Mouse (Mus musculus): ENCODE data around the gene Rybp.

Gene Rybp

GRCm38 (mm10) chr6:100288016-100288729 lies 888 bp upstream of the Rybp start:
- peak; percentile 9 for DNase-seq (ENCODE audit: low read depth, low spot score)

GRCm38 (mm10) chr6:100286573-100287333 lies 532 bp downstream of the Rybp start:
- DNase-seq (ENCODE audit: low read depth, low spot score), result peak; percentile 47

DNA sequence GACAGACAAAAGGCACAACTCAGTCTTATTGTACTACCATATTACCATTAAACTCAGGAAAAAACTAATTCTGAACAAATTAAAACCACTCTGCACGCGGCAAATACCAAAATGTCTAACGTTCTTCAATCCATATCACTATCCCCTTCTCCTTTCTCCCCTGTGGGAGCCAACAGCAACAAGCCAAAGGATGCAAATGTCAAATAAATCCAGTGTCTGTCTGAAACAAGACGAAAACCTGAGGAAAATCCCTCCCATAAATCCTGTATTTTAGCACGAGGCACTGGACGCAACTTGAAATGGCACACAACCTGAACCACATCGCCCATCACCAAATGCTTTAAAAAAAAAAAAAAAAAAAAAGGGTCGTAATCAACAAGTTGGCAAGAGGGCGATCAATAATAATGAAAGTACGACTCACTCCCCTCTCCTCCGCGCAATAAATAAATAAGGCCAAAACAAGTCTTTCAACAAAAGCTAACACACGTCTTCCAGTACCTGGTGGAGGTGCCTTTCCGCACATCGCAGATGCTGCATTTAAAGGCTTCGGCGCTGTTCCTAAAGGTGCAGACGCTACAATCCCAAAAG lies 1.2 kb downstream of the Rybp start:
- DNase-seq (ENCODE audit: low read depth, low spot score), result no peak

DNA sequence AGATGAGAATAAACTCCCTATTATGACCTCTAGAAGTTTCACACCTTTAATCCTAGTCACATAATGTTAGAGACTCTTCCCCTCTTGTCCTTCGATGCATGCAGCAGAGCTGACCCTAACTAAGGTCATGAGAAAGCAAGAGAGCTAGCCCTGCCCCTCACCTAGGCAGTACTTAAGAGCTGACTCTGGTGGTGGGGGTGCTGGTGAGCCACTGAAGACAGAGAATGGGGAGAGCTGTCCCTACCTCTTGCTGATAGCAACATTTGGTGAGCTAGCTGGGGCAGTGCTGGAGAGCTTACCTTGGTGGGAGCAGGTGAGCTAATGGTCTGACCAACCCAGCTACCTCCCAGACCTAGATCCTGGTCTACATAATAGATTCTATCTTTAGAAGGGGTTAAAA lies 8.4 kb downstream of the Rybp start:
- no peak for DNase-seq (ENCODE audit: low read depth, low spot score)

DNA sequence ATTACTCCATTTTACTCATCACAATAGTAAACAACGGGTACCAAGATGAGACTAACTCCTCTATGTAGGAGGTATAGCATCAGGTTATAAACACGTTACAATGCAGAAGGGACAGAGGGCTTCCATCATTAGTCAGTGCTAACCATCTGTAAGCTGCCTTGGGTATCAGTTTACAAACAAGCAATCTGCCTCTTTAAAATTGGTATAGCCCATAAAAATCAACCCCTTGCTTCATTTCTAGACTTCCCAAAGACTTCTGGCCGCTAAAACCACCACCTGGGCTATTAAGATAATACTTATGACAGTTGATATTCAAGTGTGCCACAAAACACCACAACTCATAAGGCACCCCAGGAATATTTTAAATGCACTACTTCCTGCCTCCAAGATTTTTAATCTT lies 10.9 kb downstream of the Rybp start:
- DNase-seq (ENCODE audit: low read depth, low spot score), result no peak

DNA sequence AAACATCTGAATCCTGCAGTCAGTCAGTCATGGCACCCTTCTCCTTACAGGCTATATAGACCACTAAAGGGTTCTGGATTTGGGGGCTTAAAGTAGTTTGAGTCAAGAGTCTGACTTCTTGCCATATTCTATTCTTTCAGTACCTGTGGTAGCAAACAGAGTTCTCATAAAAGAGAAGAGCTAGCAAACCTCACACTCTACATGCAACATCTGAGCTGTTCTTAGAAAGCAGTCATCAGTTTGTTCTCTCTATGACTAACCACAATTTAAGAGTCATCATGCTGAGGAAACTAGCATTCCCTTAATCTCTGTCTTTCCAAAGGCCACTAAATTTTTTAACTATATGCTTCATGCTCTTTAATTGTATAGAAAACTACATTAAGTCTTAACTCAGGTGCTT lies 11.6 kb downstream of the Rybp start:
- DNase-seq (ENCODE audit: low read depth, low spot score), result no peak

- no peak for DNase-seq (ENCODE audit: low read depth, low spot score)
These were observed 13.7 kb downstream of the Rybp start for GRCm38 (mm10) chr6:100273556-100273955.

GRCm38 (mm10) chr6:100271992-100272391 lies 15.3 kb downstream of the Rybp start:
- no peak for DNase-seq (ENCODE audit: low read depth, low spot score)

GRCm38 (mm10) chr6:100270765-100271164 lies 16.5 kb downstream of the Rybp start:
- no peak for DNase-seq (ENCODE audit: low read depth, low spot score)

DNA sequence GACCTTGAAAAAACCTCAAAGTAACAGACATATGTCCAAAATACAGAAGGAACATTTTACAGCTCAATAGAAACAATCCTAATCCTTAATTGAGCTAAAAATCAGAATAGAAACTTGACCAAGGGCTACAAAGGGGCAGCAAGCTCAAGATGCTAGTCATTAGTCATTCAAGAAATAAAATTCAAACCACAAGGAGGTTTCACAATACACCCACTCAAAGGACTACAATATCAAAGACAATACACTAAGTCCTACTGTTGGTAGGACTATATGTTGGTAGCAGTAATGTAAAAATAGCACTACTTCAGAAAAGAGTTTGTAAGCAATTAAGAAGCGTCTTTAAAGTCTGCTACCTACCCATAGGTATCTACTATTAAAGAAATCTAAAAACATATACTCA lies 27.7 kb downstream of the Rybp start:
- DNase-seq (ENCODE audit: low read depth, low spot score), result no peak

GRCm38 (mm10) chr6:100258278-100258677 lies 29.0 kb downstream of the Rybp start:
- DNase-seq (ENCODE audit: low read depth, low spot score), result no peak

GRCm38 (mm10) chr6:100255411-100255810 lies 31.9 kb downstream of the Rybp start:
- DNase-seq (ENCODE audit: low read depth, low spot score), result no peak

DNA sequence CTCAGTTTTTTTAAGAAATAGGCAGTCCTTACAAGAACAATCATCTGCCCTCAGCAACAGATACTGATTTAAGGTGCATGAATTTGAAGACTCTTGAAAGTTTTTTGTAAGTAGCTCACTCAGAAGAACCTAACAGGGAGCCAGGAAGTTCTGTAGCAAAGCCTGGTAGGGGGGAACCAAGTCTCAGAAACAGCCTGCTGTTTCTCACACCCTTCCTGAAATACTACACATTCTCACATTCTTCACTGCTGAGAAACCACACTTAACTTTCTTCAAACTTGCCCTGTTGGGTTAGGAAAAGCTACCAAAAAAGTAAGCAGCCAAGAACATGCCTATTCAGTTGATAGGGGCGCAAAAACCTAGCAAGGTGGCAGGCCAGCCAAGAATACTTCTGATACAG lies 32.6 kb downstream of the Rybp start:
- DNase-seq (ENCODE audit: low read depth, low spot score), result no peak

- no peak for DNase-seq (ENCODE audit: low read depth, low spot score)
These were observed 42.8 kb downstream of the Rybp start for GRCm38 (mm10) chr6:100244474-100244873.

- DNase-seq (ENCODE audit: low read depth, low spot score), result no peak
These were observed 52.2 kb downstream of the Rybp start for GRCm38 (mm10) chr6:100235036-100235435.

DNA sequence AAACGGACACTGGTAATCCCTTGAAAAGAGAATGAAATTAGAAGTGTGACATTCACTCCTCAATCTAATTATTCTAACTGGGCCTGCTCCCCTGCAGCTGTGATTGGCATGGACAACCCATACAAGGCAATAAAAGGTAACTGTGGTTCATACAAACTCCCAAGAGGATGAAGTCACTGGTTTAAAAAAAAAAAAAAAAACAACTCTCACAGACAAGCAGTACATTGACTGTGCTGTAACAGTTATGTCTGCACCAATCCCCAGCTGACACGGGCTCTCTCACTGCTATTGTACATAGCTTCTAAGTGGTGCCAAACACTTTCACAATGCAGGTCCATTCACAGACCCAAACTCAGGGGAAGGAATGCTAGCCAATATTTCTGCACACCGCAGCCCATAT lies 53.8 kb downstream of the Rybp start:
- no peak for DNase-seq (ENCODE audit: low read depth, low spot score)

DNA sequence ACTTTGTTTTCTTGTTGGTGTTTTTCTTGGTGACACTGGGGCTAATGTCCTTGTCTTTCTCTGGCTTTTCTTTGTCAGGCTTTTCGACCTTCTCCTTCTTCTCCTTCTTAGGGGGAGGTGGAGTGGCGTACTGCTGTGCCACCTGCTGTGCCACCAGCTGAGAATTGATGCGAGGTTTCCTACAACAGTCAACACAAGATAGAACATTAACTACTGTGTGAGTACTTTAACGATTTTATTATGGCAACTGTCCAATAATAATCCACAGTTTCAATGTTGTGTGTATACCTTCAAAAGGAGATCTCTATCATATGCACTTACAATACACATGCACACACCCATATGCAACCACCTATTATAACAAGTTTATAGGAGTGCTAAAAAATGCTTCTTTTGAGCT lies 54.2 kb downstream of the Rybp start:
- DNase-seq (ENCODE audit: low read depth, low spot score), result no peak

GRCm38 (mm10) chr6:100226204-100226603 lies 61.1 kb downstream of the Rybp start:
- no peak for DNase-seq (ENCODE audit: low read depth, low spot score)

- DNase-seq (ENCODE audit: low read depth, low spot score), result no peak
These were observed 63.4 kb downstream of the Rybp start for GRCm38 (mm10) chr6:100223932-100224331.

GRCm38 (mm10) chr6:100223435-100223834 lies 63.9 kb downstream of the Rybp start:
- DNase-seq (ENCODE audit: low read depth, low spot score), result no peak

- no peak for DNase-seq (ENCODE audit: low read depth, low spot score)
These were observed 64.4 kb downstream of the Rybp start for GRCm38 (mm10) chr6:100222927-100223326.

DNA sequence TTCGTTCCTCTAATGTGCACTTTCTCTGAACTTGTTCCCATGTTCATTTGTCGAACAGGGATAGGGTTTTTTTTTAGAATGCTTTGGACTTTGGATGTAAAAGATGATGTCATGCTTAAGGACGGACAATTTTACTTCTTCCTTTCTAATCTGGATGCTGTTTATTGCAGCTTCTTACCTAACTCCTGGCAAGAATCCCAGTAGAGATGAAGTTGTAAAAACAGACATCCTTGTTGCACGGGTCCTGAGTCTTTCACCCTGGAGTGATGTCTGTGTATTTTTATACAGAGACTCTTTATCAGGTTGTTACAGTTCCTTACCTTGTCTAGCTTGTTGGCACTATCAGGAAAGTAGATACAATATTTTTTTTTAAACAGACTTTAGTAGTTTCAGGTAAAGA lies 65.5 kb downstream of the Rybp start:
- DNase-seq (ENCODE audit: low read depth, low spot score), result no peak
